Mouse (Mus musculus) heart, embryonic 12.5 days (tissue): ENCODE data around the gene Vmn1r217. TPM values are rescaled to one million over a fixed set of nuclear protein-coding genes. Genes with fewer than 3 reads are reported as not detected.
A peak's percentile ranks its signal among the peaks of the same experiment; 100 is the strongest.
"Not testable (repeated sequence)": the region's sequence is repeated elsewhere in the genome, so short reads cannot be mapped to it uniquely, and the experiment has no call there.

Source experiments
- ATAC-seq: fragments of 200-750 bp; cut with Nextera tagmentation; 2 replicates; pipeline ENCODE4 v1.8.0; 2017; ENCODE audit warnings: moderate TSS enrichment, moderate library complexity; ENCODE audit not compliant: insufficient number of reproducible peaks, low FRiP score
- H3K27ac ChIP-seq: fragments of 300-500 bp; sonication (generic); 2 replicates; pipeline ENCODE4 v1.5.1; 2016; ENCODE audit warnings: mild to moderate bottlenecking, moderate library complexity; ENCODE audit not compliant: poor library complexity, severe bottlenecking
- H3K27me3 ChIP-seq: fragments of 300-500 bp; sonication (generic); replicated peaks from 2 replicates; pipeline ENCODE4 v1.6.1; 2016; ENCODE audit warnings: mild to moderate bottlenecking, moderate library complexity
- H3K36me3 ChIP-seq: fragments of 300-500 bp; sonication (generic); 2 replicates; pipeline ENCODE4 v1.6.1; 2016; ENCODE audit warnings: mild to moderate bottlenecking, moderate library complexity
- H3K4me1 ChIP-seq: fragments of 300-500 bp; sonication (generic); replicated peaks from 2 replicates; pipeline ENCODE4 v1.6.1; 2016; ENCODE audit warnings: mild to moderate bottlenecking
- H3K4me2 ChIP-seq: fragments of 300-500 bp; sonication (generic); 2 replicates; pipeline ENCODE4 v1.6.1; 2016; ENCODE audit warnings: mild to moderate bottlenecking, moderate library complexity
- H3K4me3 ChIP-seq: fragments of 300-500 bp; sonication (generic); 2 replicates; pipeline ENCODE4 v1.5.1; 2016; ENCODE audit warnings: mild to moderate bottlenecking
- H3K9ac ChIP-seq: fragments of 300-500 bp; sonication (generic); 2 replicates; pipeline ENCODE4 v1.6.1; 2016; ENCODE audit warnings: mild to moderate bottlenecking, moderate library complexity
- H3K9me3 ChIP-seq: fragments of 300-500 bp; sonication (generic); replicated peaks from 2 replicates; pipeline ENCODE4 v1.6.1; 2016; ENCODE audit warnings: mild to moderate bottlenecking, moderate library complexity
- WGBS: fragments of 180-500 bp; shearing (Covaris S2); methylation state at CpG from one replicate; pipeline ENCODE4 v1.1.7; 2016; 5-methylcytosine and 5-hydroxymethylcytosine counted together
- polyA plus RNA-seq: library from polyadenylated mRNA; unstranded; fragments of >200 nt; fragmentation: Nextera tagmentation; extraction: Ambion mirVana; gene quantifications from 2 replicates; pipeline ENCODE4 v1.2.1, GENCODE M21; 2016

Vmn1r217 gene
- not detected in 2 replicates for polyA plus RNA-seq

GRCm38 (mm10) chr13:23118126-23118525 lies at the start of gene Vmn1r217:
Vmn1r217 (minus strand) TSS chr13:23118226.
- H3K4me1 ChIP-seq, H3K4me3 ChIP-seq, H3K27me3 ChIP-seq, H3K4me2 ChIP-seq, ATAC-seq, H3K9ac ChIP-seq, H3K36me3 ChIP-seq, H3K27ac ChIP-seq, H3K9me3 ChIP-seq: not testable (repeated sequence)
- 67% methylated on average over 1 of the region's 1 CpGs for WGBS

GRCm38 (mm10) chr13:23166471-23166870 lies 48.4 kb upstream of the Vmn1r217 start:
- ATAC-seq, H3K27ac ChIP-seq: not testable (repeated sequence)

GRCm38 (mm10) chr13:23159012-23159411 lies 41.0 kb upstream of the Vmn1r217 start, which contains the start of gene Vmn1r219:
Vmn1r219 (plus strand) TSS chr13:23159312.
- ATAC-seq: no peak
- no peaks in the 10 kb centered on the region for H3K27me3 ChIP-seq
- peaks cover 5% of the 10 kb centered on the region; the same call in 1 of the 2 replicates for H3K4me1 ChIP-seq
- no peak within 1 kb of the TSS for H3K9ac ChIP-seq
- H3K4me3 ChIP-seq: no peak within 1 kb of the TSS
- 61% methylated on average over 4 of the region's 4 CpGs for WGBS
- H3K4me2 ChIP-seq: no peak within 1 kb of the TSS
- H3K9me3 ChIP-seq: no peaks in the 10 kb centered on the region
- H3K36me3 ChIP-seq: no peaks in the 10 kb centered on the region
- H3K27ac ChIP-seq: no peak within 1 kb of the TSS

More at GRCm38 (mm10) chr13:23166471-23166870, 48.4 kb upstream of the Vmn1r217 start:
- H3K4me3 ChIP-seq, H3K4me1 ChIP-seq, H3K27me3 ChIP-seq, H3K9ac ChIP-seq, H3K36me3 ChIP-seq, H3K9me3 ChIP-seq, H3K4me2 ChIP-seq: not testable (repeated sequence)
- WGBS: 83% methylated on average over 4 of the region's 4 CpGs

GRCm38 (mm10) chr13:23157848-23158247 lies 39.8 kb upstream of the Vmn1r217 start:
- Histone ChIP-seq H3K9ac (no peak overlapping the region), H3K9me3 (no peaks in the 10 kb centered on the region), H3K4me1 (peaks cover 5% of the 10 kb centered on the region; the same call in 1 of the 2 replicates), H3K27me3 (no peaks in the 10 kb centered on the region), H3K4me2 (no peak overlapping the region), H3K4me3 (no peak overlapping the region), H3K27ac (no peak overlapping the region), H3K36me3 (no peaks in the 10 kb centered on the region)
- ATAC-seq: 0 out of 2 replicates have a peak, but pooled peaks have one; percentile 33
- WGBS: 64% methylated on average over 3 of the region's 3 CpGs

GRCm38 (mm10) chr13:23138880-23139279 lies 20.9 kb upstream of the Vmn1r217 start:
- ATAC-seq: no peak
- WGBS: 85% methylated on average over 2 of the region's 2 CpGs
- H3K4me1 ChIP-seq: no peaks in the 10 kb centered on the region
- no peaks in the 10 kb centered on the region for H3K27me3 ChIP-seq
- no peak overlapping the region for H3K9ac ChIP-seq
- H3K36me3 ChIP-seq: no peaks in the 10 kb centered on the region
- no peak overlapping the region for H3K4me3 ChIP-seq
- no peaks in the 10 kb centered on the region for H3K9me3 ChIP-seq
- H3K4me2 ChIP-seq: no peak overlapping the region
- H3K27ac ChIP-seq: no peak overlapping the region

- WGBS: 61% methylated on average over 1 of the region's 1 CpGs
- Histone ChIP-seq H3K36me3 (no peaks in the 10 kb centered on the region), H3K9me3 (no peaks in the 10 kb centered on the region), H3K27me3 (no peaks in the 10 kb centered on the region), H3K4me3 (no peak overlapping the region), H3K27ac (no peak overlapping the region), H3K4me1 (no peaks in the 10 kb centered on the region), H3K9ac (no peak overlapping the region), H3K4me2 (no peak overlapping the region)
- ATAC-seq: no peak
These were observed 15.5 kb upstream of the Vmn1r217 start for GRCm38 (mm10) chr13:23133501-23133900.

- H3K4me2 ChIP-seq: no peak within 1 kb of the TSS
- no peak within 1 kb of the TSS for H3K9ac ChIP-seq
- no peaks in the 10 kb centered on the region for H3K9me3 ChIP-seq
- no peak for ATAC-seq
- no peak within 1 kb of the TSS for H3K27ac ChIP-seq
- no peaks in the 10 kb centered on the region for H3K36me3 ChIP-seq
- no peak within 1 kb of the TSS for H3K4me3 ChIP-seq
- 61% methylated on average over 3 of the region's 3 CpGs for WGBS
- no peaks in the 10 kb centered on the region for H3K27me3 ChIP-seq
- no peaks in the 10 kb centered on the region for H3K4me1 ChIP-seq
These were observed 15.1 kb upstream of the Vmn1r217 start, which contains the start of gene Vmn1r218 for GRCm38 (mm10) chr13:23133099-23133498. Vmn1r218 (plus strand) TSS chr13:23133155.

- Histone ChIP-seq H3K4me3 (no peak overlapping the region), H3K9ac (no peak overlapping the region), H3K27me3 (no peaks in the 10 kb centered on the region), H3K36me3 (no peaks in the 10 kb centered on the region), H3K27ac (no peak overlapping the region), H3K4me2 (no peak overlapping the region), H3K4me1 (no peaks in the 10 kb centered on the region; the same call in 1 of the 2 replicates), H3K9me3 (no peaks in the 10 kb centered on the region)
- ATAC-seq: no peak
- 77% methylated on average over 2 of the region's 2 CpGs for WGBS
These were observed 2.6 kb upstream of the Vmn1r217 start for GRCm38 (mm10) chr13:23120611-23121010.

GRCm38 (mm10) chr13:23094386-23094785 lies 23.6 kb downstream of the Vmn1r217 start:
- Histone ChIP-seq H3K36me3 (no peaks in the 10 kb centered on the region), H3K4me1 (no peaks in the 10 kb centered on the region), H3K9ac (no peak overlapping the region), H3K4me3 (no peak overlapping the region), H3K27ac (no peak overlapping the region), H3K9me3 (no peaks in the 10 kb centered on the region), H3K4me2 (no peak overlapping the region), H3K27me3 (no peaks in the 10 kb centered on the region)
- 84% methylated on average over 4 of the region's 4 CpGs for WGBS
- no peak for ATAC-seq

- Histone ChIP-seq H3K4me2 (no peak overlapping the region), H3K36me3 (no peaks in the 10 kb centered on the region), H3K27me3 (no peaks in the 10 kb centered on the region), H3K9ac (no peak overlapping the region), H3K27ac (no peak overlapping the region), H3K9me3 (no peaks in the 10 kb centered on the region), H3K4me1 (no peaks in the 10 kb centered on the region), H3K4me3 (no peak overlapping the region)
- ATAC-seq: no peak
- WGBS: 85% methylated on average over 2 of the region's 2 CpGs
These were observed 48.7 kb downstream of the Vmn1r217 start for GRCm38 (mm10) chr13:23069312-23069711.

- Histone ChIP-seq H3K9me3 (no peaks in the 10 kb centered on the region), H3K27ac (no peak within 1 kb of the TSS), H3K4me2 (no peak within 1 kb of the TSS), H3K9ac (no peak within 1 kb of the TSS), H3K4me1 (no peaks in the 10 kb centered on the region), H3K36me3 (no peaks in the 10 kb centered on the region), H3K27me3 (no peaks in the 10 kb centered on the region), H3K4me3 (no peak within 1 kb of the TSS)
- no peak for ATAC-seq
- WGBS: 71% methylated on average over 1 of the region's 1 CpGs
These were observed 50.3 kb downstream of the Vmn1r217 start, which contains the start of gene Vmn1r215 for GRCm38 (mm10) chr13:23067725-23068124. Vmn1r215 (plus strand) TSS chr13:23068025.

GRCm38 (mm10) chr13:23057778-23058177 lies 60.2 kb downstream of the Vmn1r217 start:
- H3K4me3 ChIP-seq: no peak overlapping the region
- no peaks in the 10 kb centered on the region for H3K9me3 ChIP-seq
- H3K4me1 ChIP-seq: no peaks in the 10 kb centered on the region
- no peak overlapping the region for H3K4me2 ChIP-seq
- H3K27ac ChIP-seq: no peak overlapping the region
- H3K9ac ChIP-seq: no peak overlapping the region
- WGBS: 47% methylated on average over 1 of the region's 1 CpGs
- no peak for ATAC-seq
- H3K27me3 ChIP-seq: no peaks in the 10 kb centered on the region
- no peaks in the 10 kb centered on the region for H3K36me3 ChIP-seq
